In genomic region chr7:34671911-34672310, GRCm38 (mm10) we compare ENCODE assay signal across 8 mouse cellular contexts. TPM values are rescaled to one million over a fixed set of nuclear protein-coding genes. Genes with fewer than 3 reads are reported as not detected.
DNase-seq lines count a peak whose midpoint lies in the region.

No protein-coding gene starts in this region.

- DNase-seq in T-cell, adult 2 months (ENCODE audit: low spot score) = peak; percentile 69
- peak; percentile 97 to 99 for DNase-seq in cerebellum, postnatal 10 days
- DNase-seq in frontal cortex, postnatal 36 days (ENCODE audit: low spot score in 2 of 2) = peak; percentile 90 to 92
- peak; percentile 86 for DNase-seq in induced T-regulatory cell, adult 2 months (ENCODE audit: low read depth)
- DNase-seq in left cerebral cortex, adult 18-20 months (ENCODE audit: low spot score in 2 of 2) = peak; percentile 89 to 96
- DNase-seq in lung, postnatal 4 days = peak; percentile 79 to 91
- peak; percentile 85 for DNase-seq in retina, postnatal 7 days (ENCODE audit: low read depth, low spot score)
- DNase-seq in thymus, postnatal 4 days = peak; percentile 91

RNA-seq across cellular contexts. Expression of gene Kctd15, which starts 15.4 kb away (rescaled TPM):
- 10 to 100 TPM; 10.3 to 11.9 TPM for total RNA-seq in left cerebral cortex, adult 18-20 months (2021)

Comparison
In these comparisons a context has a peak if more than half of its experiments do, and no peak if none do; other contexts are left out.
1. Peak in every context shown above with its lines: DNase-seq.